Mouse (Mus musculus): Measurements from ENCODE around the gene Alox5. TPM values are rescaled to one million over a fixed set of nuclear protein-coding genes. Genes with fewer than 3 reads are reported as not detected.

Alox5 gene
- polyA plus RNA-seq, 1 experiment from 2014 or later = 2.4 TPM

DNA sequence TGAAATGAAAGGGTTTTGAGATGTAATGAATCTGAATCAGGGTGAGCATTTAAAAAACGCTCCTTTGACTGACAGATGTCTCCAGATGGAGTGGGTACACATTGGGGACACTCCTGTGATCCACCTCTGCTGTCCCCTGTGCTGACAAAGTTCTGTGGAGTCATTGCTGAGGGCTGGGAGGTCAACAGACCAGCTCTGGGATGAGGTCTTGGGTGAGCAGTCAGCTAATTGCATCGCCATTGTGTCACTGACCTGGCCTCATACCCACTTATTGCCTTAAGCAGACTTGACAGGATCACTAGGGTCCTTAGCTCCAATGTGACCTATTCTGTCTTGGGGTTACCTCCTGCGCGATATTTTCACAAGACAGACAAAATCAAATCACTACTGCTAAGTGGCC lies 53.8 kb downstream of the Alox5 start:
- WGBS = 90% methylated on average over 4 of the region's 4 CpGs
- no peak overlapping the region for H3K27ac ChIP-seq (replicated peaks in 1 of 2; ENCODE audit: control insufficient read depth in 1 of 2, insufficient read depth in 1 of 2, low read depth in 2 of 2, low read length in 2 of 2)
- peaks cover 35% of the 10 kb centered on the region for H3K36me3 ChIP-seq (ENCODE audit: control insufficient read depth, insufficient read depth, low read length)

DNA sequence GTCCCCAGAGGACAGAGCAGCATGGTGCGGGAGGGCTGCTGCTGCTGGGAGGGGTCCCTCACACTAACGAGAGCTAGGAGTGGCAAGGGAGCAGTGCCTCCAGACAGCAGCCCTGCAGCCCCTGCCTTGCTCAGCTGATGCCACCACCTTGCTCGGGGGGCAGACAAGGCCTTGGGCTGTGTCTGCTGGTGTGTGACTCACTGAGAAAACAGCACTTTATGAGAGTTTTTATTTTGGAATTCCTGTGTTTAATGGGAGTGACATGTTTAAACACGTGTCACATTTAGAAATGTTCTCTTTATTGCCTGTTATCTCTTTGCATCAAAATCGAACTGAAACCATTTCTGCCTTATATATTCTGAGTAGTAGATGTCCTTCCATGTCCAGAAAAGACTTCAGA lies 54.3 kb downstream of the Alox5 start:
- Histone ChIP-seq H3K9me3 (ENCODE audit: control insufficient read depth, low read length) (no peaks in the 10 kb centered on the region), H3K4me1 (ENCODE audit: control insufficient read depth in 2 of 2, insufficient read depth in 2 of 2, low read length in 2 of 2) (no peaks in the 10 kb centered on the region), H3K4me3 (ENCODE audit: control insufficient read depth in 1 of 2, insufficient read depth in 1 of 2, low read depth in 1 of 2, low read length in 2 of 2) (no peak overlapping the region), H3K27me3 (ENCODE audit: control insufficient read depth, insufficient read depth, low read length) (no peaks in the 10 kb centered on the region), H3K27ac (replicated peaks in 1 of 2; ENCODE audit: control insufficient read depth in 1 of 2, insufficient read depth in 1 of 2, low read depth in 2 of 2, low read length in 2 of 2) (no peak overlapping the region), H3K36me3 (ENCODE audit: control insufficient read depth, insufficient read depth, low read length) (peaks cover 35% of the 10 kb centered on the region), H3K4me2 (ENCODE audit: low read length) (no peak overlapping the region), H3K9ac (ENCODE audit: low read length) (no peak overlapping the region)
- no peak for ATAC-seq (ENCODE audit: insufficient number of reproducible peaks, insufficient read depth, low FRiP score, low read depth)
- WGBS = 66% methylated on average over 5 of the region's 5 CpGs

More for the DNA sequence above, 53.8 kb downstream of the Alox5 start:
- Histone ChIP-seq H3K4me2 (ENCODE audit: low read length) (no peak overlapping the region), H3K9ac (ENCODE audit: low read length) (no peak overlapping the region), H3K4me1 (ENCODE audit: control insufficient read depth in 2 of 2, insufficient read depth in 2 of 2, low read length in 2 of 2) (no peaks in the 10 kb centered on the region), H3K27me3 (ENCODE audit: control insufficient read depth, insufficient read depth, low read length) (no peaks in the 10 kb centered on the region), H3K4me3 (ENCODE audit: control insufficient read depth in 1 of 2, insufficient read depth in 1 of 2, low read depth in 1 of 2, low read length in 2 of 2) (no peak overlapping the region), H3K9me3 (ENCODE audit: control insufficient read depth, low read length) (no peaks in the 10 kb centered on the region)
- ATAC-seq (ENCODE audit: insufficient number of reproducible peaks, insufficient read depth, low FRiP score, low read depth) = no peak

DNA sequence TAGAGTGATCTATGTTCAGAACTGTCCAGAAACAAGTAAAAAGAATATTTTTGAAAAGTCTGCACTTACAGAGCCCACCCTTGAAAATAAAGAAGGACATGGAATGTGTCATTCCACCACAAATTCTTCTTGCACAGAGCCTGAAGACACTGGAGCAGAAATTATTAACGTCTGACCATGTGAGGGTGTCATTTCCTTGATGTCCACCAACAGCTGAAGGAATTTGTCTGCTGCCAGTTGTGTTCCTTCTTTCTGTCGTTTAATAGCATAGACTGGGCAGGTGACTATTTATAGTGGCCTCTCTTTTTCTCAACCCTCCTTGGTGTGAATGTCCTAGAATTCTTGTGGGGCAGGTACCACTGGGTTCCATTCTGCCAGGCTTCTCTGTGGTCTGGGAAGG lies 54.8 kb downstream of the Alox5 start:
- no peak overlapping the region for H3K27ac ChIP-seq (replicated peaks in 1 of 2; ENCODE audit: control insufficient read depth in 1 of 2, insufficient read depth in 1 of 2, low read depth in 2 of 2, low read length in 2 of 2)
- 53% methylated on average over 2 of the region's 2 CpGs for WGBS
- no peak overlapping the region for H3K4me2 ChIP-seq (ENCODE audit: low read length)
- H3K4me3 ChIP-seq (ENCODE audit: control insufficient read depth in 1 of 2, insufficient read depth in 1 of 2, low read depth in 1 of 2, low read length in 2 of 2) = no peak overlapping the region
- ATAC-seq (ENCODE audit: insufficient number of reproducible peaks, insufficient read depth, low FRiP score, low read depth) = no peak
- no peaks in the 10 kb centered on the region for H3K9me3 ChIP-seq (ENCODE audit: control insufficient read depth, low read length)
- H3K4me1 ChIP-seq (ENCODE audit: control insufficient read depth in 2 of 2, insufficient read depth in 2 of 2, low read length in 2 of 2) = no peaks in the 10 kb centered on the region
- H3K27me3 ChIP-seq (ENCODE audit: control insufficient read depth, insufficient read depth, low read length) = no peaks in the 10 kb centered on the region
- H3K9ac ChIP-seq (ENCODE audit: low read length) = no peak overlapping the region
- H3K36me3 ChIP-seq (ENCODE audit: control insufficient read depth, insufficient read depth, low read length) = peaks cover 35% of the 10 kb centered on the region

DNA sequence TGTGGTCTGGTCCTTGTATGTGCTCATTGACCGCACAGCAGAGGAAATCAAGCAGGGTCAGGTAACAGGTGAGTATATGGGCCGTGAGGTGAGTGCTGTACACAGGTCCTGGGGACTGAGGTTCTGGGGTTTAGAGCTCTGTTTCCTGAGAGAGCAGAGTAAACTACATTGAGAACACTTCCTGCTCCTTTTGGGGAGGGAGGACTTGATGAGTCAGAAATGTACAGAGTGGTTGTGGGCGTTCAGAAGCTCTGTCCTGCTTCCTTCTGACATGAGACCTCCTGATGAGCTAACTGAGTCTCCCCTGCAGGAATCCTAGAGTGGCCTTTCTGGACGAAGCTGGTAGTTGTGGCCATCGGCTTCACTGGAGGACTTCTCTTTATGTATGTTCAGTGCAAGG lies 55.3 kb downstream of the Alox5 start:
- Histone ChIP-seq H3K4me2 (ENCODE audit: low read length) (no peak overlapping the region), H3K36me3 (ENCODE audit: control insufficient read depth, insufficient read depth, low read length) (peaks cover 39% of the 10 kb centered on the region), H3K27ac (replicated peaks in 1 of 2; ENCODE audit: control insufficient read depth in 1 of 2, insufficient read depth in 1 of 2, low read depth in 2 of 2, low read length in 2 of 2) (no peak overlapping the region), H3K27me3 (ENCODE audit: control insufficient read depth, insufficient read depth, low read length) (no peaks in the 10 kb centered on the region), H3K9ac (ENCODE audit: low read length) (no peak overlapping the region), H3K4me1 (ENCODE audit: control insufficient read depth in 2 of 2, insufficient read depth in 2 of 2, low read length in 2 of 2) (no peaks in the 10 kb centered on the region), H3K9me3 (ENCODE audit: control insufficient read depth, low read length) (no peaks in the 10 kb centered on the region), H3K4me3 (ENCODE audit: control insufficient read depth in 1 of 2, insufficient read depth in 1 of 2, low read depth in 1 of 2, low read length in 2 of 2) (no peak overlapping the region)
- 86% methylated on average over 5 of the region's 5 CpGs for WGBS
- ATAC-seq (ENCODE audit: insufficient number of reproducible peaks, insufficient read depth, low FRiP score, low read depth) = no peak

DNA sequence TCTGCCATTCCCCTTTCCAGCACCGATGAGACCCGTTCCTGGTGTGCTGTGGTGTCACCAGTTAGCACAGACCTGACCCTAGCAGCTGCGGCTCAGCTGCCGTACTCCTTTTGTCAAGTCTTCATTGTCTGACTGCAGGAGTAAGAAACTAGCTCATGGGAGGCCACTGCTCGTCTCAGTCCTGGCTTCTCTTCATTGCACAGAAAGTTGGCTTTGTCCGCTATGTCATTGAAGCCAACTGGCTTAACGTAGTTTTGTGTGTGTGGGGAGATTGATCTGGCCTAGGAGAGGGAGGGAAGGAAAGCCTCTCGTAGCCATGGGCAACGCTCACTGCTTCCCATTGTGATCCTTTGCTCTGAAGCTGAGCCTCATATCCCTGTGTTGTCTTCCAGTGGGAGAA lies 55.7 kb downstream of the Alox5 start:
- Histone ChIP-seq H3K4me1 (ENCODE audit: control insufficient read depth in 2 of 2, insufficient read depth in 2 of 2, low read length in 2 of 2) (no peaks in the 10 kb centered on the region), H3K36me3 (ENCODE audit: control insufficient read depth, insufficient read depth, low read length) (peaks cover 36% of the 10 kb centered on the region)
- no peak for ATAC-seq (ENCODE audit: insufficient number of reproducible peaks, insufficient read depth, low FRiP score, low read depth)

DNA sequence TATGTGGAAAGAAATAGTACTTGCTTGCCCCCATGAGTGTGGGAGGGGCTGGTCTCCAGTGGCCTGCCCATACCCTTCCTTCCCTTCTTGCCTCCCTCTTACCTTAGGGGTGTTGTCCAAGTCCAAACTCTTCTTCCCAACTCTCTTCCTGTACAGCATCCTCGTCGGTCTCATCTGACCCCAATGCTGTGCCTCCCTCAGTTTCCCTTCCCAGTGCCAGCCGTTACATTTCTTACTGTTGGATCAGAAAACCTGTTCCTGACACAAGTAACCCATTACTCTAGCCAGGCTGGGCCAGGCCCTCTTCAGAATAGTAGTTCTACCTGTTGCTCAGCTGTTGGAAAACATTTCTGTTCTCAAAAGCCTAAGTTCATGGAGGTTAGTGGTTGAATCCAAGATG lies 58.6 kb downstream of the Alox5 start:
- H3K27ac ChIP-seq (replicated peaks in 1 of 2; ENCODE audit: control insufficient read depth in 1 of 2, insufficient read depth in 1 of 2, low read depth in 2 of 2, low read length in 2 of 2) = no peak overlapping the region
- WGBS = 91% methylated on average over 3 of the region's 3 CpGs
- no peak for ATAC-seq (ENCODE audit: insufficient number of reproducible peaks, insufficient read depth, low FRiP score, low read depth)
- H3K4me1 ChIP-seq (ENCODE audit: control insufficient read depth in 2 of 2, insufficient read depth in 2 of 2, low read length in 2 of 2) = no peaks in the 10 kb centered on the region
- no peak overlapping the region for H3K9ac ChIP-seq (ENCODE audit: low read length)
- H3K36me3 ChIP-seq (ENCODE audit: control insufficient read depth, insufficient read depth, low read length) = peaks cover 23% of the 10 kb centered on the region
- H3K27me3 ChIP-seq (ENCODE audit: control insufficient read depth, insufficient read depth, low read length) = no peaks in the 10 kb centered on the region
- no peak overlapping the region for H3K4me3 ChIP-seq (ENCODE audit: control insufficient read depth in 1 of 2, insufficient read depth in 1 of 2, low read depth in 1 of 2, low read length in 2 of 2)
- no peaks in the 10 kb centered on the region for H3K9me3 ChIP-seq (ENCODE audit: control insufficient read depth, low read length)
- no peak overlapping the region for H3K4me2 ChIP-seq (ENCODE audit: low read length)

More for the DNA sequence above, 55.7 kb downstream of the Alox5 start:
- no peak overlapping the region for H3K9ac ChIP-seq (ENCODE audit: low read length)
- no peak overlapping the region for H3K4me2 ChIP-seq (ENCODE audit: low read length)
- H3K27me3 ChIP-seq (ENCODE audit: control insufficient read depth, insufficient read depth, low read length) = no peaks in the 10 kb centered on the region
- WGBS = 92% methylated on average over 9 of the region's 9 CpGs
- H3K9me3 ChIP-seq (ENCODE audit: control insufficient read depth, low read length) = no peaks in the 10 kb centered on the region
- no peak overlapping the region for H3K4me3 ChIP-seq (ENCODE audit: control insufficient read depth in 1 of 2, insufficient read depth in 1 of 2, low read depth in 1 of 2, low read length in 2 of 2)
- H3K27ac ChIP-seq (replicated peaks in 1 of 2; ENCODE audit: control insufficient read depth in 1 of 2, insufficient read depth in 1 of 2, low read depth in 2 of 2, low read length in 2 of 2) = no peak overlapping the region

DNA sequence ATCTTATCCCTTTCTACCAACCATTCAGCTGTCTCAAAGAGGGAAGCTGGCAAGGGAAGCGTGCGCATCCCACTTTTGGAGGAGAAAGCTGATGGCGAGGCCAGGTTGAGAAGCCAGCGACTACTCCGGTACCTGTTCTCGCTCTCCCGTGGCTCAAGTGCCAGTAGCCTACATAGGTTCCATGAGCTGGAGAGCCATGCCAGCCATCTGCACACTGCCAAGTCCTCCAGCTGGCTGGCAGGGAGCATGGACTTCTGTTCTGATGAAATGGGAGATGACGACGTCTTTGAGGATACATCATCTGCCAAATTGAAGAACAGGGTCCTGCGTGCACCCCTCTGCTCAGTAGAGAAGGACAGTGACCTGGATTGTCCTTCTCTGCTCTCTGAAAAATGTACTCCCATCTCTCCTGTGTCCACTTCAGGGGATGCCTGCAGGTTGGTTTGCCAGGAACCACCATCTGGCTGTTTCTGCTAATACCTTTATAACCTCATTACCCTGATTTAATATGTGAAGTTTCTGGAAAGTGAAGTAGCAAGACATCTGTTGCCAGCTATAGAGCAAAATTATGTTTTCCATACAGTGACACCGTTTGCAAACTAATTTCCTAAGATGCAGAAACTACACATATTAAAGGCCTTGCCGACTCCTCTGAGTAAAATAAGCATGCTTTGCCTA lies 59.1 kb downstream of the Alox5 start:
- no peak for ATAC-seq (ENCODE audit: insufficient number of reproducible peaks, insufficient read depth, low FRiP score, low read depth)
- Histone ChIP-seq H3K36me3 (ENCODE audit: control insufficient read depth, insufficient read depth, low read length) (peaks cover 23% of the 10 kb centered on the region), H3K9me3 (ENCODE audit: control insufficient read depth, low read length) (no peaks in the 10 kb centered on the region), H3K9ac (ENCODE audit: low read length) (no peak overlapping the region), H3K4me2 (ENCODE audit: low read length) (no peak overlapping the region), H3K27ac (replicated peaks in 1 of 2; ENCODE audit: control insufficient read depth in 1 of 2, insufficient read depth in 1 of 2, low read depth in 2 of 2, low read length in 2 of 2) (no peak overlapping the region), H3K27me3 (ENCODE audit: control insufficient read depth, insufficient read depth, low read length) (no peaks in the 10 kb centered on the region), H3K4me1 (ENCODE audit: control insufficient read depth in 2 of 2, insufficient read depth in 2 of 2, low read length in 2 of 2) (no peaks in the 10 kb centered on the region), H3K4me3 (ENCODE audit: control insufficient read depth in 1 of 2, insufficient read depth in 1 of 2, low read depth in 1 of 2, low read length in 2 of 2) (no peak overlapping the region)
- WGBS = 94% methylated on average over 12 of the region's 12 CpGs

DNA sequence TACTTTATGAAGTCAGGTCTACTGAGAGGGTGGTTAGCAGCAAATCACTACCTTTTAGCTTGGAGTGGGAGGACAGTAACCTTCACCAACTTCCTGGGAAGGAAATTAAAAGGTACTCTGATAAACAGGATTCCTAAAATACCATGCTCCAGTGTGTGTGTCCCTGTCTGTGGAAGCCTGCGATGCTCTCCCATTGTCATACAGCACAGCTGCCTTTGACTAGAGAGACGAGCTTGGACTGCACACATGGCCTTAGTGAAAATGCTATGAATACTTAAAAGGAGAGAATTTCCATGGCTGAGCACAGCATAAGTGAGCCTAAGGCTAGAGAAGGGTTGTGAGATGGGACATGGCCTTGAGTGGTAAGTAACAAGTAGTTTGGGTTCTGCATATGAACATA lies 62.8 kb downstream of the Alox5 start:
- WGBS = 51% methylated on average over 2 of the region's 2 CpGs
- Histone ChIP-seq H3K36me3 (ENCODE audit: control insufficient read depth, insufficient read depth, low read length) (peaks cover 11% of the 10 kb centered on the region), H3K4me2 (ENCODE audit: low read length) (no peak overlapping the region), H3K4me1 (ENCODE audit: control insufficient read depth in 2 of 2, insufficient read depth in 2 of 2, low read length in 2 of 2) (no peaks in the 10 kb centered on the region), H3K27me3 (ENCODE audit: control insufficient read depth, insufficient read depth, low read length) (no peaks in the 10 kb centered on the region), H3K9me3 (ENCODE audit: control insufficient read depth, low read length) (no peaks in the 10 kb centered on the region), H3K27ac (replicated peaks in 1 of 2; ENCODE audit: control insufficient read depth in 1 of 2, insufficient read depth in 1 of 2, low read depth in 2 of 2, low read length in 2 of 2) (no peak overlapping the region), H3K4me3 (ENCODE audit: control insufficient read depth in 1 of 2, insufficient read depth in 1 of 2, low read depth in 1 of 2, low read length in 2 of 2) (no peak overlapping the region), H3K9ac (ENCODE audit: low read length) (no peak overlapping the region)
- ATAC-seq (ENCODE audit: insufficient number of reproducible peaks, insufficient read depth, low FRiP score, low read depth) = no peak
